Mouse (Mus musculus): Measurements from ENCODE around the gene Egflam. TPM values are rescaled to one million over a fixed set of nuclear protein-coding genes. Genes with fewer than 3 reads are reported as not detected.

Gene Egflam
- polyA plus RNA-seq, 1 experiment, result 0.02 TPM

DNA sequence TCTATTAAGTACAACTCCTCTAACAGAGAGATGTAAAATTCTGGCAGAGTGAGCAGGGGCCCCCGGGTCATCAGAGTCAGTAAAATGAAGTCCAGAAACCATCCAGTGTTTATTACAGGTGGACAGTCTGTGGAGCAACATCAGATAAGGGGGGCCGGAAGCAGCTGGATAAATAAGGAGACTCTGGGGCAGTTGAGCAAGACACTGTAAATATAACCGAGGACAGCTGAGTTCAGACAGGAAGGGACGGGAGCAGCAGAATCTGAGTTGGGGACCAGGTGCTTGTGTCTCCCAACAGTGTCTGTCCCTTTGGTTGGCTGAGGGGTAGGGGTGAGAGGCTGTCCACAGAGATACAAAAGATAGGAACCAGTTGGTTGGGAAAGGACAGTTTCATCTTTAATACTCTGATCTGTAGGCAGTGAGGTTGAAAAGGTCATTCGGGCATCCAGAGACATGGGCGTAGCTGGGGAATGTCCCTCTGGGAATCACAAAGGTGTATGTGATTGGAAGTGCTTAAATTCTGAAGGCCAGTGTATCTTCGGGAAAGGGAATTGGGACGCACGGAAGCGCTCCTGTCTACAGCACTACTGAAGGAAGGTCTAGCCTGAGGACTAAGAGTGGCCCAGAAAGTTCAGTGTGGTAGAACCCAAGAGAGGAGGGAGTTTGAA lies 230.8 kb downstream of the Egflam start:
- Histone ChIP-seq H3K9me3 (no peaks in the 10 kb centered on the region), H3K4me1 (no peaks in the 10 kb centered on the region), H3K36me3 (replicated peaks; ENCODE audit: low read length) (peaks cover 87% of the 10 kb centered on the region), H3K4me3 (replicated peaks) (no peak overlapping the region), H3K27me3 (replicated peaks) (peaks cover 23% of the 10 kb centered on the region)
- TF ChIP-seq FLI1 (IDR thresholded peaks at IDR 0.05; ENCODE audit: low read length) (no peak), GATA1 (IDR thresholded peaks at IDR 0.05; ENCODE audit: borderline replicate concordance, low read length) (no peak)

GRCm38 (mm10) chr15:7166735-7167134 lies 231.5 kb downstream of the Egflam start:
- Histone ChIP-seq H3K27me3 (replicated peaks) (peaks cover 23% of the 10 kb centered on the region), H3K4me3 (replicated peaks) (no peak overlapping the region), H3K9me3 (no peaks in the 10 kb centered on the region), H3K36me3 (replicated peaks; ENCODE audit: low read length) (peaks cover 90% of the 10 kb centered on the region), H3K4me1 (no peaks in the 10 kb centered on the region)
- no peak for TF ChIP-seq FLI1 (IDR thresholded peaks at IDR 0.05; ENCODE audit: low read length)
- no peak for TF ChIP-seq GATA1 (IDR thresholded peaks at IDR 0.05; ENCODE audit: borderline replicate concordance, low read length)

GRCm38 (mm10) chr15:7163851-7164250 lies 234.3 kb downstream of the Egflam start:
- Histone ChIP-seq H3K27me3 (replicated peaks) (peaks cover 29% of the 10 kb centered on the region), H3K9me3 (peaks cover 7% of the 10 kb centered on the region; the same call in 1 of the 2 replicates), H3K4me3 (replicated peaks) (no peak overlapping the region), H3K36me3 (replicated peaks; ENCODE audit: low read length) (peaks cover 87% of the 10 kb centered on the region), H3K4me1 (peaks cover 5% of the 10 kb centered on the region; the same call in 1 of the 2 replicates)
- no peak for TF ChIP-seq GATA1 (IDR thresholded peaks at IDR 0.05; ENCODE audit: borderline replicate concordance, low read length)
- TF ChIP-seq FLI1 (IDR thresholded peaks at IDR 0.05; ENCODE audit: low read length), result no peak

DNA sequence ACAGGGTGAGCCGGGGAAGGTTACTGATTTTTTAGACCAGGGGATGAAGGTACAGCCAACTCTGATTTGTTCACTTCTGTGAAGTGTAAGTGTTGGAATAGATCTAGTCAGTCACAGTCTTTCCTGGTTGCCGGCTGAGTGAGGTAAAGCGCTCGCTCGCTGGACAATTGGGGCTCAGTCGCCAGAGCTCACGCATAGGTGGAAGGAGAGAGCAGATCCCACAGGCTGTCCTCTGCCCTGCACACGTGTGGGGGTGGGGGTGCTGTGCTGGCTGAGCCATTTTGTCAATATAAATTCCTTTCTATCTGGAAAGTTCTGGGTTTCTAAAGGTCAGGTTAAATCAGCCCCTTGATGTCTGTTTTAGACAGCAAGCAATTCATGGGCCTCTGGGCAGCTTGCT lies 237.9 kb downstream of the Egflam start:
- Histone ChIP-seq H3K36me3 (replicated peaks; ENCODE audit: low read length) (peaks cover 86% of the 10 kb centered on the region), H3K27me3 (replicated peaks) (peaks cover 20% of the 10 kb centered on the region), H3K9me3 (peaks cover 7% of the 10 kb centered on the region; the same call in 1 of the 2 replicates), H3K4me3 (replicated peaks) (no peak overlapping the region), H3K4me1 (peaks cover 5% of the 10 kb centered on the region; the same call in 1 of the 2 replicates)
- TF ChIP-seq GATA1 (IDR thresholded peaks at IDR 0.05; ENCODE audit: borderline replicate concordance, low read length), result no peak
- no peak for TF ChIP-seq FLI1 (IDR thresholded peaks at IDR 0.05; ENCODE audit: low read length)

DNA sequence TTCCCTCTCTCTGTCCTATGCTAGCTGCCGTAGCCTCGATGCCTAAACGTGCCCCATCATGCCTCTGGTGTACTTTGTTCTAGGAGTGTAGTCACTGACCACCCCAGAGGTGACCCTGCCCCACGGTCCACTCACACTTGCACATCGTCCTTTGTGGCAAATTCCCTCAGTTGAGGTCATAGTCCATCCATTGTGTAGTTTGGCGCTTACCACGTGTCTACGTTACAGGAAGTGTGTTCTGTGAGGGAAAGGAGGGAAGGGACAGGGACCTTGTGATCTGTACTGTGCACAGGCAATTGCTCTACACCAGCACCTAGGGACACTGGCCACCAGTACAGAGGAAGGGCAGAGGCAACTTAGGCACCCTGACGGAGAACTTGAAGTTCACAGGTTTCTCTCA lies 238.3 kb downstream of the Egflam start:
- Histone ChIP-seq H3K9me3 (peaks cover 7% of the 10 kb centered on the region; the same call in 1 of the 2 replicates), H3K27me3 (replicated peaks) (peaks cover 20% of the 10 kb centered on the region), H3K4me1 (peaks cover 8% of the 10 kb centered on the region), H3K4me3 (replicated peaks) (peak overlapping the region; percentile 4), H3K36me3 (replicated peaks; ENCODE audit: low read length) (peaks cover 82% of the 10 kb centered on the region)
- TF ChIP-seq GATA1 (IDR thresholded peaks at IDR 0.05; ENCODE audit: borderline replicate concordance, low read length), result no peak
- no peak for TF ChIP-seq FLI1 (IDR thresholded peaks at IDR 0.05; ENCODE audit: low read length)

DNA sequence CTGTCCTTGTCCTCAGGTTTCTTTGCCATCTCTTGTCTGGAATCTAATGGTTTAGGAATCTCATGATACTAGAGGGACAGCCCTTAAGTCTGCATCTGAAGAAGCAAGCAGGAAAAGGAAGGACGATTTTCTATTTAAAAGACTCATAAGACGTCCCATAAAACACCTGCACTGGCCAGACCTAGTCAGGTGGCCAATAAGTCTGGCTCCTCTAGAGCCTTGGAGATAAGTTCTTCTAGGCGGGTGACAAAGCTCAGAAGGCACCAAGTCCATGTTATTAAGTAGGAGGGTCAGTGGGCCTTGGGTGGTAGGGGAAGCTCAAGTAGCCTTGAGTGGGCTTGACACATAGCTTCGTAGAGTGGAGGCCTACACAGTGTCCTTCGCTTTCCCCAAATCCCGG lies 240.5 kb downstream of the Egflam start:
- H3K9me3 ChIP-seq, result peaks cover 7% of the 10 kb centered on the region; the same call in 1 of the 2 replicates
- H3K4me1 ChIP-seq, result peaks cover 27% of the 10 kb centered on the region
- peaks cover 24% of the 10 kb centered on the region for H3K27me3 ChIP-seq (replicated peaks)
- H3K36me3 ChIP-seq (replicated peaks; ENCODE audit: low read length), result peaks cover 66% of the 10 kb centered on the region
- H3K4me3 ChIP-seq (replicated peaks), result no peak overlapping the region
- TF ChIP-seq FLI1 (IDR thresholded peaks at IDR 0.05; ENCODE audit: low read length) (no peak), GATA1 (IDR thresholded peaks at IDR 0.05; ENCODE audit: borderline replicate concordance, low read length) (no peak)
